Mouse (Mus musculus): ENCODE data around the gene Ppp3ca. TPM values are rescaled to one million over a fixed set of nuclear protein-coding genes. Genes with fewer than 3 reads are reported as not detected.

Gene Ppp3ca
- polyA plus RNA-seq, 1 experiment from 2014 or later, result 11.3 TPM

GRCm38 (mm10) chr3:136946662-136947061 lies 276.7 kb downstream of the Ppp3ca start:
- DNase-seq, result no peak
- WGBS (ENCODE audit: insufficient replicate concordance), result 78% methylated on average over 2 of the region's 2 CpGs
- H3K9ac ChIP-seq, result no peak overlapping the region
- no peak for ATAC-seq (ENCODE audit: low read depth)
- H3K4me1 ChIP-seq (replicated peaks), result no peaks in the 10 kb centered on the region
- no peaks in the 10 kb centered on the region for H3K36me3 ChIP-seq
- H3K27me3 ChIP-seq, result no peaks in the 10 kb centered on the region
- H3K9me3 ChIP-seq (replicated peaks), result no peaks in the 10 kb centered on the region
- no peak overlapping the region for H3K27ac ChIP-seq
- no peak overlapping the region for H3K4me2 ChIP-seq
- no peak overlapping the region for H3K4me3 ChIP-seq (replicated peaks)

GRCm38 (mm10) chr3:136948142-136948541 lies 278.2 kb downstream of the Ppp3ca start:
- Histone ChIP-seq H3K27me3 (no peaks in the 10 kb centered on the region), H3K36me3 (no peaks in the 10 kb centered on the region), H3K9me3 (replicated peaks) (no peaks in the 10 kb centered on the region), H3K27ac (no peak overlapping the region), H3K4me2 (no peak overlapping the region), H3K4me1 (replicated peaks) (no peaks in the 10 kb centered on the region), H3K4me3 (replicated peaks) (no peak overlapping the region), H3K9ac (no peak overlapping the region)
- ATAC-seq (ENCODE audit: low read depth) (no peak), DNase-seq (no peak)
- WGBS (ENCODE audit: insufficient replicate concordance), result 69% methylated on average over 4 of the region's 4 CpGs

GRCm38 (mm10) chr3:136951792-136952191 lies 281.9 kb downstream of the Ppp3ca start:
- ATAC-seq (ENCODE audit: low read depth), result no peak
- 48% methylated on average over 1 of the region's 1 CpGs for WGBS (ENCODE audit: insufficient replicate concordance)
- Histone ChIP-seq H3K4me1 (replicated peaks) (no peaks in the 10 kb centered on the region), H3K9ac (no peak overlapping the region), H3K9me3 (replicated peaks) (no peaks in the 10 kb centered on the region), H3K36me3 (no peaks in the 10 kb centered on the region), H3K4me3 (replicated peaks) (no peak overlapping the region), H3K27ac (no peak overlapping the region), H3K4me2 (no peak overlapping the region), H3K27me3 (no peaks in the 10 kb centered on the region)
- no peak for DNase-seq

- H3K9me3 ChIP-seq (replicated peaks), result no peaks in the 10 kb centered on the region
- H3K9ac ChIP-seq, result no peak overlapping the region
- no peaks in the 10 kb centered on the region for H3K27me3 ChIP-seq
- ATAC-seq (ENCODE audit: low read depth) (no peak), DNase-seq (no peak)
- no peaks in the 10 kb centered on the region for H3K4me1 ChIP-seq (replicated peaks)
- 55% methylated on average over 1 of the region's 1 CpGs for WGBS (ENCODE audit: insufficient replicate concordance)
- H3K27ac ChIP-seq, result no peak overlapping the region
- H3K4me2 ChIP-seq, result no peak overlapping the region
- H3K4me3 ChIP-seq (replicated peaks), result no peak overlapping the region
- no peaks in the 10 kb centered on the region for H3K36me3 ChIP-seq
Measured at GRCm38 (mm10) chr3:136952822-136953221, 282.9 kb downstream of the Ppp3ca start.

GRCm38 (mm10) chr3:136955043-136955442 lies 285.1 kb downstream of the Ppp3ca start:
- WGBS (ENCODE audit: insufficient replicate concordance), result 68% methylated on average over 2 of the region's 2 CpGs
- Histone ChIP-seq H3K27ac (no peak overlapping the region), H3K9me3 (replicated peaks) (no peaks in the 10 kb centered on the region), H3K36me3 (no peaks in the 10 kb centered on the region), H3K4me2 (no peak overlapping the region), H3K4me3 (replicated peaks) (no peak overlapping the region), H3K27me3 (no peaks in the 10 kb centered on the region), H3K9ac (no peak overlapping the region), H3K4me1 (replicated peaks) (no peaks in the 10 kb centered on the region)
- ATAC-seq (ENCODE audit: low read depth) (no peak), DNase-seq (no peak)

GRCm38 (mm10) chr3:136960314-136960713 lies 290.4 kb downstream of the Ppp3ca start:
- Histone ChIP-seq H3K36me3 (no peaks in the 10 kb centered on the region), H3K4me1 (replicated peaks) (no peaks in the 10 kb centered on the region), H3K27ac (no peak overlapping the region), H3K9me3 (replicated peaks) (no peaks in the 10 kb centered on the region), H3K27me3 (no peaks in the 10 kb centered on the region), H3K4me2 (no peak overlapping the region), H3K9ac (no peak overlapping the region), H3K4me3 (replicated peaks) (no peak overlapping the region)
- 60% methylated on average over 3 of the region's 3 CpGs for WGBS (ENCODE audit: insufficient replicate concordance)
- DNase-seq (no peak), ATAC-seq (ENCODE audit: low read depth) (no peak)

GRCm38 (mm10) chr3:136966786-136967185 lies 296.9 kb downstream of the Ppp3ca start:
- Histone ChIP-seq H3K4me2 (no peak overlapping the region), H3K9ac (no peak overlapping the region), H3K36me3 (no peaks in the 10 kb centered on the region), H3K27ac (no peak overlapping the region), H3K4me3 (replicated peaks) (no peak overlapping the region), H3K27me3 (no peaks in the 10 kb centered on the region), H3K9me3 (replicated peaks) (no peaks in the 10 kb centered on the region), H3K4me1 (replicated peaks) (no peaks in the 10 kb centered on the region)
- DNase-seq (no peak), ATAC-seq (ENCODE audit: low read depth) (no peak)
- WGBS (ENCODE audit: insufficient replicate concordance), result 75% methylated on average over 5 of the region's 5 CpGs

GRCm38 (mm10) chr3:136967510-136967909 lies 297.6 kb downstream of the Ppp3ca start:
- Histone ChIP-seq H3K4me1 (replicated peaks) (no peaks in the 10 kb centered on the region), H3K36me3 (no peaks in the 10 kb centered on the region), H3K27ac (no peak overlapping the region), H3K4me2 (no peak overlapping the region), H3K9me3 (replicated peaks) (no peaks in the 10 kb centered on the region), H3K4me3 (replicated peaks) (no peak overlapping the region), H3K27me3 (no peaks in the 10 kb centered on the region), H3K9ac (no peak overlapping the region)
- ATAC-seq (ENCODE audit: low read depth), result no peak
- no peak for DNase-seq
- WGBS (ENCODE audit: insufficient replicate concordance), result 53% methylated on average over 2 of the region's 2 CpGs

- Histone ChIP-seq H3K27ac (no peak overlapping the region), H3K4me3 (replicated peaks) (no peak overlapping the region), H3K9me3 (replicated peaks) (no peaks in the 10 kb centered on the region), H3K36me3 (no peaks in the 10 kb centered on the region), H3K9ac (no peak overlapping the region), H3K27me3 (no peaks in the 10 kb centered on the region), H3K4me2 (no peak overlapping the region), H3K4me1 (replicated peaks) (no peaks in the 10 kb centered on the region)
- ATAC-seq (ENCODE audit: low read depth) (no peak), DNase-seq (no peak)
- WGBS (ENCODE audit: insufficient replicate concordance), result 60% methylated on average over 4 of the region's 4 CpGs
Measured at GRCm38 (mm10) chr3:136969796-136970195, 299.9 kb downstream of the Ppp3ca start.

GRCm38 (mm10) chr3:136977859-136978258 lies 307.9 kb downstream of the Ppp3ca start:
- Histone ChIP-seq H3K4me2 (no peak overlapping the region), H3K27me3 (no peaks in the 10 kb centered on the region), H3K9ac (no peak overlapping the region), H3K27ac (no peak overlapping the region), H3K9me3 (replicated peaks) (no peaks in the 10 kb centered on the region), H3K4me1 (replicated peaks) (no peaks in the 10 kb centered on the region), H3K36me3 (no peaks in the 10 kb centered on the region), H3K4me3 (replicated peaks) (no peak overlapping the region)
- 30% methylated on average over 1 of the region's 1 CpGs for WGBS (ENCODE audit: insufficient replicate concordance)
- ATAC-seq (ENCODE audit: low read depth) (no peak), DNase-seq (no peak)

- no peaks in the 10 kb centered on the region for H3K4me1 ChIP-seq (replicated peaks)
- 62% methylated on average over 5 of the region's 5 CpGs for WGBS (ENCODE audit: insufficient replicate concordance)
- H3K4me3 ChIP-seq (replicated peaks), result no peak overlapping the region
- H3K4me2 ChIP-seq, result no peak overlapping the region
- no peaks in the 10 kb centered on the region for H3K9me3 ChIP-seq (replicated peaks)
- no peaks in the 10 kb centered on the region for H3K36me3 ChIP-seq
- H3K27ac ChIP-seq, result no peak overlapping the region
- ATAC-seq (ENCODE audit: low read depth) (no peak), DNase-seq (no peak)
- no peaks in the 10 kb centered on the region for H3K27me3 ChIP-seq
- no peak overlapping the region for H3K9ac ChIP-seq
Measured at GRCm38 (mm10) chr3:136980915-136981588, 311.1 kb downstream of the Ppp3ca start.

- H3K9me3 ChIP-seq (replicated peaks), result no peaks in the 10 kb centered on the region
- H3K4me3 ChIP-seq (replicated peaks), result no peak overlapping the region
- no peaks in the 10 kb centered on the region for H3K4me1 ChIP-seq (replicated peaks)
- 71% methylated on average over 4 of the region's 4 CpGs for WGBS (ENCODE audit: insufficient replicate concordance)
- no peak overlapping the region for H3K4me2 ChIP-seq
- no peak for ATAC-seq (ENCODE audit: low read depth)
- H3K9ac ChIP-seq, result no peak overlapping the region
- DNase-seq, result no peak
- H3K27me3 ChIP-seq, result no peaks in the 10 kb centered on the region
- H3K27ac ChIP-seq, result no peak overlapping the region
- no peaks in the 10 kb centered on the region for H3K36me3 ChIP-seq
Measured at GRCm38 (mm10) chr3:136981589-136981924, 311.6 kb downstream of the Ppp3ca start.
